Mouse (Mus musculus) MEL (cell line): ENCODE data around the gene Fcrla. TPM values are rescaled to one million over a fixed set of nuclear protein-coding genes. Genes with fewer than 3 reads are reported as not detected.

ENCODE experiments used
- DNase-seq: peaks from one replicate; pipeline ENCODE4 v3.0.0; 2011; ENCODE audit warnings: low read depth, low spot score
- H3K27ac ChIP-seq: 2 replicates; pipeline ENCODE4 v1.5.1; 2012; ENCODE audit warnings: low read depth, mild to moderate bottlenecking, control low read depth, low read length, moderate library complexity; ENCODE audit not compliant: control insufficient read depth
- H3K27me3 ChIP-seq, 2 experiments: fragments of 150-350 bp in 1 of 2; sonication (generic) in 1 of 2; 2 replicates each; pipeline ENCODE4 v1.6.1; 2012; ENCODE audit warnings: low read length in 2 of 2, mild to moderate bottlenecking in 2 of 2, improper control_type of control experiment in 1 of 2, moderate library complexity in 1 of 2; ENCODE audit not compliant: insufficient read depth in 2 of 2, control insufficient read depth in 1 of 2
- H3K36me3 ChIP-seq, 2 experiments: 2 replicates each; pipeline ENCODE4 v1.6.1; 2012 to 2014; ENCODE audit warnings: low read length in 2 of 2, improper control_type of control experiment in 1 of 2, inconsistent platforms in 1 of 2, mild to moderate bottlenecking in 1 of 2; ENCODE audit not compliant: insufficient read depth in 2 of 2, control insufficient read depth in 1 of 2
- H3K4me1 ChIP-seq, 2 experiments: fragments of 150-350 bp in 1 of 2; sonication (generic) in 1 of 2; 2 replicates each; pipeline ENCODE4 v1.6.1; 2012; ENCODE audit warnings: low read length in 2 of 2, improper control_type of control experiment in 1 of 2, mild to moderate bottlenecking in 1 of 2; ENCODE audit not compliant: insufficient read depth in 2 of 2, control insufficient read depth in 1 of 2
- H3K4me3 ChIP-seq, 2 experiments: fragments of 150-350 bp in 1 of 2; sonication (generic) in 1 of 2; 2 replicates each; pipeline ENCODE4 v1.5.1; 2012; ENCODE audit warnings: low read depth in 2 of 2, low read length in 2 of 2, mild to moderate bottlenecking in 2 of 2, moderate library complexity in 2 of 2, control low read depth in 1 of 2, improper control_type of control experiment in 1 of 2; ENCODE audit not compliant: control insufficient read depth in 1 of 2, insufficient read depth in 1 of 2
- H3K79me2 ChIP-seq: 2 replicates; pipeline ENCODE4 v1.6.1; 2012; ENCODE audit warnings: mild to moderate bottlenecking, low read length, moderate library complexity; ENCODE audit not compliant: control insufficient read depth, poor library complexity, insufficient read depth
- H3K9ac ChIP-seq: 2 replicates; pipeline ENCODE4 v1.6.1; 2012; ENCODE audit warnings: low read depth, mild to moderate bottlenecking, control low read depth, low read length, moderate library complexity; ENCODE audit not compliant: control insufficient read depth, poor library complexity, severe bottlenecking
- H3K9me3 ChIP-seq: fragments of 150-350 bp; sonication (generic); replicated peaks from 2 replicates; pipeline ENCODE4 v1.6.1; 2012; ENCODE audit warnings: mild to moderate bottlenecking, low read length, improper control_type of control experiment, moderate library complexity; ENCODE audit not compliant: insufficient read depth
- BHLHE40 ChIP-seq: IDR thresholded peaks from 2 replicates; pipeline ENCODE4 v1.6.1; 2012; ENCODE audit warnings: low read depth, mild to moderate bottlenecking, inconsistent platforms, low read length, improper control_type of control experiment, borderline replicate concordance
- ELF1 ChIP-seq: IDR thresholded peaks from 2 replicates; pipeline ENCODE4 v1.6.1; 2014; ENCODE audit warnings: low read depth, mild to moderate bottlenecking, inconsistent platforms, low read length, improper control_type of control experiment, moderate library complexity
- EP300 ChIP-seq, 2 experiments: IDR thresholded peaks; 2 replicates each; pipeline ENCODE4 v1.6.1; 2011; ENCODE audit warnings: improper control_type of control experiment in 2 of 2, low read length in 2 of 2, low read depth in 1 of 2, mild to moderate bottlenecking in 1 of 2
- ETS1 ChIP-seq: IDR thresholded peaks from 2 replicates; pipeline ENCODE4 v1.6.1; 2012; ENCODE audit warnings: low read depth, mild to moderate bottlenecking, inconsistent platforms, low read length, improper control_type of control experiment, moderate library complexity
- GATA1 ChIP-seq: IDR thresholded peaks from 2 replicates; pipeline ENCODE4 v1.6.1; 2011; ENCODE audit warnings: low read depth, low read length, improper control_type of control experiment
- JUND ChIP-seq: IDR thresholded peaks from 2 replicates; pipeline ENCODE4 v1.6.1; 2011; ENCODE audit warnings: low read depth, mild to moderate bottlenecking, improper control_type of control experiment, low read length
- KAT2A ChIP-seq: conservative IDR thresholded peaks from 2 replicates; pipeline ENCODE4 v1.6.1; 2012; ENCODE audit warnings: low read depth, low read length, improper control_type of control experiment, inconsistent platforms
- MYC ChIP-seq: IDR thresholded peaks from 2 replicates; pipeline ENCODE4 v1.6.1; 2011; ENCODE audit warnings: low read depth, mild to moderate bottlenecking, low read length, improper control_type of control experiment, moderate library complexity
- NRF1 ChIP-seq: IDR thresholded peaks from 2 replicates; pipeline ENCODE4 v1.6.1; 2014; ENCODE audit warnings: low read depth, mild to moderate bottlenecking, inconsistent platforms, low read length, improper control_type of control experiment, moderate library complexity; ENCODE audit not compliant: poor library complexity, insufficient read depth, severe bottlenecking
- POLR2AphosphoS2 ChIP-seq: IDR thresholded peaks from 2 replicates; pipeline ENCODE4 v1.6.1; 2011; ENCODE audit warnings: low read length, improper control_type of control experiment
- POLR2AphosphoS5 ChIP-seq: IDR thresholded peaks from 2 replicates; pipeline ENCODE4 v1.6.1; 2012; ENCODE audit warnings: low read depth, borderline replicate concordance, mild to moderate bottlenecking, inconsistent platforms, low read length, moderate library complexity, mixed read lengths
- RCOR1 ChIP-seq: IDR thresholded peaks from 2 replicates; pipeline ENCODE4 v1.6.1; 2012; ENCODE audit warnings: low read depth, mild to moderate bottlenecking, inconsistent platforms, low read length, improper control_type of control experiment
- SIN3A ChIP-seq: IDR thresholded peaks from 2 replicates; pipeline ENCODE4 v1.6.1; 2012; ENCODE audit warnings: low read length, improper control_type of control experiment, inconsistent platforms
- TBP ChIP-seq: IDR thresholded peaks from 2 replicates; pipeline ENCODE4 v1.8.0; 2011; ENCODE audit warnings: low read depth, low read length, improper control_type of control experiment
- TCF12 ChIP-seq: IDR thresholded peaks from 2 replicates; pipeline ENCODE4 v1.6.1; 2014; ENCODE audit warnings: low read depth, mild to moderate bottlenecking, inconsistent platforms, low read length, improper control_type of control experiment, moderate library complexity
- ZC3H11A ChIP-seq: IDR thresholded peaks from 2 replicates; pipeline ENCODE4 v1.6.1; 2012; ENCODE audit warnings: low read depth, mild to moderate bottlenecking, inconsistent platforms, low read length, improper control_type of control experiment
- ZKSCAN1 ChIP-seq: IDR thresholded peaks from 2 replicates; pipeline ENCODE4 v1.6.1; 2012; ENCODE audit warnings: low read depth, mild to moderate bottlenecking, inconsistent platforms, low read length, improper control_type of control experiment, moderate library complexity
- polyA plus RNA-seq, 2 experiments: library from polyadenylated mRNA; stranded (reverse) in 1 of 2; unstranded in 1 of 2; fragments of >175 nt in 1 of 2; fragments of >200 nt in 1 of 2; gene quantifications; 2 replicates each; pipeline versions ENCODE4 v1.2.1 to v1.2.4; 2012; ENCODE audit warnings: low replicate concordance in 2 of 2, low read depth in 1 of 2; ENCODE audit not compliant: insufficient read length in 2 of 2, insufficient read depth in 1 of 2, missing spikeins in 1 of 2
- total RNA-seq: library from RNA; depleted of rRNA; stranded (reverse); fragments of 300-350 nt; gene quantifications from 2 replicates; pipeline ENCODE4 v1.2.3, GENCODE M21; 2012

Gene Fcrla
- total and polyA plus RNA-seq, 3 experiments: 0.12 to 0.18 TPM; not detected in 1

DNA sequence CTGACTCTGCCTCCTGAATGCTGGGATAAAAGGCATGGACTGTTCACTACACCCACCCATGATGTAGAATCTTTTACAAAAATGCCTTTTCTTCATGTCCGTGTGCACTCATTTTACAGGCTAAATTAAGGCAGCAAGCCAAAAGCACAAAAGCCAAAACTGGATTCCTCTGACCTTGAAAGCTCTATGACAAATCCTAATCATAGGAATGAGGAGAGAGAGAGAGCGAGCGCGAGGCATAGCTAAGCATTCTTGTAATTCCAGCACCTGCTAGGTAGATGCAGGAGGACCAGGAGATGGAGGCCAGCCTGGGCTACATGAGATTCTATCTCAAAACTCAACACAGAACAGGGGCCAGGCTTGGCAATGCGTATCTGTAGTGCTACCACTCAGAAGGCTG is 50.5 kb downstream of the Fcrla start:
- Histone ChIP-seq H3K36me3 (peaks cover 14 to 15% of the 10 kb centered on the region in 2 experiments), H3K27ac (no peak overlapping the region), H3K79me2 (peaks cover 8% of the 10 kb centered on the region), H3K4me3 (no peak overlapping the region), H3K9ac (no peak overlapping the region), H3K4me1 (peaks cover 7 to 8% of the 10 kb centered on the region in 2 experiments), H3K27me3 (no peaks in the 10 kb centered on the region), H3K9me3 (no peaks in the 10 kb centered on the region)
- no peak for DNase-seq
- TF ChIP-seq NRF1 (no peak), ELF1 (no peak), ZKSCAN1 (no peak), ETS1 (no peak), POLR2AphosphoS2 (no peak), TBP (no peak), BHLHE40 (no peak), POLR2AphosphoS5 (no peak), JUND (no peak), SIN3A (no peak), TCF12 (no peak), ZC3H11A (no peak)

GRCm38 (mm10) chr1:170875676-170876075 is 51.7 kb downstream of the Fcrla start:
- Histone ChIP-seq H3K27me3 (no peaks in the 10 kb centered on the region), H3K4me3 (no peak overlapping the region), H3K27ac (peak overlapping the region; percentile 2; the same call in 1 of the 2 replicates), H3K9ac (no peak overlapping the region), H3K4me1 (peaks cover 7 to 8% of the 10 kb centered on the region in 2 experiments), H3K79me2 (peaks cover 1% of the 10 kb centered on the region; the same call in 1 of the 2 replicates), H3K9me3 (no peaks in the 10 kb centered on the region), H3K36me3 (peaks cover 14 to 15% of the 10 kb centered on the region in 2 experiments)
- TF ChIP-seq RCOR1: 0 out of 2 replicates have a peak, but pooled peaks have one; percentile 7
- no peak for TF ChIP-seq KAT2A
- TF ChIP-seq NRF1: no peak
- TF ChIP-seq GATA1: peak; percentile 52; the same call in 1 of the 2 replicates
- peak; percentile 64; the same call in 1 of the 2 replicates for TF ChIP-seq ETS1
- TF ChIP-seq MYC: peak; percentile 55; the same call in 1 of the 2 replicates
- TF ChIP-seq EP300 (IDR thresholded peaks at IDR 0.05; ENCODE audit: low read depth in 1 of 2, low read length in 2 of 2): peak; percentile 19 to 52; a peak in 2 of 4 replicates
- peak; percentile 37 for DNase-seq
